Mouse (Mus musculus) C2C12 (cell line): ENCODE data around the gene Wwox. TPM values are rescaled to one million over a fixed set of nuclear protein-coding genes. Genes with fewer than 3 reads are reported as not detected.

ENCODE experiments used
- H3K27me3 ChIP-seq: one replicate; pipeline ENCODE4 v1.6.1; 2011; ENCODE audit not compliant: control insufficient read depth, insufficient read depth, insufficient read length
- H3K36me3 ChIP-seq: one replicate; pipeline ENCODE4 v1.6.1; 2011; ENCODE audit not compliant: control insufficient read depth, insufficient read depth
- H3K4me3 ChIP-seq: one replicate; pipeline ENCODE4 v1.5.1; 2011; ENCODE audit warnings: mild to moderate bottlenecking, control low read depth; ENCODE audit not compliant: poor library complexity, insufficient read depth, severe bottlenecking
- H3K79me2 ChIP-seq: one replicate; pipeline ENCODE4 v1.6.1; 2011; ENCODE audit not compliant: control insufficient read depth, insufficient read depth
- H3K79me3 ChIP-seq: one replicate; pipeline ENCODE4 v1.6.1; 2011; ENCODE audit warnings: low read depth, control low read depth
- H3ac ChIP-seq: one replicate; pipeline ENCODE3; 2011; ENCODE audit warnings: low read depth; ENCODE audit not compliant: control insufficient read depth, insufficient read length
- CEBPB ChIP-seq: IDR thresholded peaks from one replicate; pipeline ENCODE4 v1.6.1; 2011; ENCODE audit warnings: low read depth, mild to moderate bottlenecking, control low read depth, moderate library complexity
- CTCF ChIP-seq: IDR thresholded peaks from one replicate; pipeline ENCODE4 v1.5.1; 2011; ENCODE audit not compliant: control insufficient read depth, insufficient read depth, insufficient read length
- FOSL1 ChIP-seq: IDR thresholded peaks from one replicate; pipeline ENCODE4 v1.8.0; 2011; ENCODE audit warnings: mild to moderate bottlenecking, low read length; ENCODE audit not compliant: poor library complexity, insufficient read depth, severe bottlenecking
- MAX ChIP-seq: IDR thresholded peaks from one replicate; pipeline ENCODE4 v1.6.1; 2011; ENCODE audit warnings: mild to moderate bottlenecking, control low read depth
- MYOD1 ChIP-seq: IDR thresholded peaks from one replicate; pipeline ENCODE4 v1.6.1; 2011; ENCODE audit warnings: low read depth; ENCODE audit not compliant: control insufficient read depth, insufficient read length
- MYOG ChIP-seq: IDR thresholded peaks from one replicate; pipeline ENCODE4 v1.6.1; 2011; ENCODE audit not compliant: control insufficient read depth, insufficient read length; ENCODE audit errors: extremely low read depth
- USF1 ChIP-seq: IDR thresholded peaks from one replicate; pipeline ENCODE4 v1.6.1; 2011; ENCODE audit warnings: low read depth, mild to moderate bottlenecking, control low read depth, moderate library complexity
- polyA plus RNA-seq: library from polyadenylated mRNA; unstranded; fragments of >200 nt; fragmentation: generic; extraction: Trizol; gene quantifications from one replicate; pipeline ENCODE4 v1.2.1, GENCODE M21; 2012; ENCODE audit warnings: missing spikeins

The Wwox gene
- polyA plus RNA-seq, 1 experiment, result 3.7 TPM

DNA sequence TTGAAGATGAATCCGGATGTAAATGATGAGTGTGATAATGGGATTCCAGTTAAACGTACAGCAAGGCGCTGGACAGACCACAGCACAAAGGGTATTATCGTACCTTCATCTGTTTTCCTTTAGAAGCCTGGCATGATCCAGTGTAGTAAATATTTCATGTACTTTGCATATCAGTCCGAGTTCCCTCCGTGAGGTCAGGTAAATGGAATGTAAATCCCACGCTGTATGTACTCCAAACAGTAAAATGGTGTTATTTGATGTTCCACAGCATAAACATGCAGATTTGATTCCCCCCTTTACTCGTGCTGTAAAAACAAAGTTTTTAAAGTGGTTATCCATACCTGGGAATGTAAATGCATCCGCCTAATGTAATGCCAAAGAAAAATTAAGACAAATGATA is 202.4 kb downstream of the Wwox start:
- Histone ChIP-seq H3K4me3 (no peak overlapping the region), H3ac (no peak overlapping the region), H3K36me3 (no peaks in the 10 kb centered on the region), H3K79me2 (no peaks in the 10 kb centered on the region), H3K79me3 (no peaks in the 10 kb centered on the region), H3K27me3 (no peaks in the 10 kb centered on the region)
- TF ChIP-seq CTCF, result no peak
- no peak for TF ChIP-seq USF1
- no peak for TF ChIP-seq MYOD1
- TF ChIP-seq CEBPB, result no peak
- no peak for TF ChIP-seq FOSL1
- no peak for TF ChIP-seq MAX
- TF ChIP-seq MYOG, result no peak

DNA sequence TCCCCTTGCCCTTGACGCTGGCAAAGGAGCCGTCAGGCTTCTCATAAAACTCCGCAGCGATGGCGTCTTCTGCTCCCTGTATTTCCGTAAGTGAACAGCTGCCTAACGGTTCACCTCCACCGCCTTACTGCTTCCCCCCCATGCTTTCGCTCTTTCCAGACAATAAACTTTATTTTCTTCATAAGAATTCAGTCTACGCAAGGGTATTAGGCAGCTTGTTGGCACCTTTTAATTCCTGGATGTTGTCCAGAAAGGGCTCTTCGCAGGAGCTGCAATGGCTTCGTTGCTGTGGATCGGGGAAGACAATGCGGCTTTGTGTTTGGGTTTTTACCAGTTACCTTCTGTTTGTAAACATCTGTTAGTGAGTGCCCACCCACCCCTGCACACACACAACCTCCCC is 211.3 kb downstream of the Wwox start:
- Histone ChIP-seq H3K36me3 (no peaks in the 10 kb centered on the region), H3K79me3 (no peaks in the 10 kb centered on the region), H3ac (no peak overlapping the region), H3K4me3 (no peak overlapping the region), H3K79me2 (no peaks in the 10 kb centered on the region), H3K27me3 (no peaks in the 10 kb centered on the region)
- no peak for TF ChIP-seq MAX
- TF ChIP-seq CEBPB, result no peak
- TF ChIP-seq FOSL1, result no peak
- TF ChIP-seq MYOG, result no peak
- TF ChIP-seq USF1, result no peak
- TF ChIP-seq CTCF, result no peak
- TF ChIP-seq MYOD1, result no peak

DNA sequence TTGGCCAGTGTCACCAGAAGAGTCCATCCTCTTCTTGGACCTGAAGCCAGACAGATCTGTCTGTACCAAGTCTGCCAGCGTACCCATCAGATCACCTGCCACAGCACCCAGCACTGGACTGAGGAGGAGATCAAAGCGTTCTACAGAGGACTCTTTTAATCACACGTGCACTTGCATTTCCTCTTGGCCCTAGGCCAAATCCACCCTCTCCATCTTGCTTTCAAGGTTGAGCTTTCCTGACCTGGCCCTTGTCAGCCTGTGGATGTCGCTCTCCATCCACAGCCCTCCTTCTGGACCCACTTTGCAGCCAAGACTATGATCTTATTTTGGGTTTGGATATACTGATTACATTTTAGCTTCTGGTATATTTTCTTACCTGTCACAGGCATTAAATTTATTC is 218.3 kb downstream of the Wwox start:
- H3K36me3 ChIP-seq, result no peaks in the 10 kb centered on the region
- H3K27me3 ChIP-seq, result no peaks in the 10 kb centered on the region
- H3K4me3 ChIP-seq, result no peak overlapping the region
- no peak for TF ChIP-seq FOSL1
- no peak for TF ChIP-seq MAX
- TF ChIP-seq USF1, result no peak
- no peak for TF ChIP-seq MYOD1
- no peak for TF ChIP-seq CTCF
- no peak for TF ChIP-seq CEBPB
- no peak for TF ChIP-seq MYOG
- no peaks in the 10 kb centered on the region for H3K79me3 ChIP-seq
- H3ac ChIP-seq, result no peak overlapping the region
- H3K79me2 ChIP-seq, result no peaks in the 10 kb centered on the region

DNA sequence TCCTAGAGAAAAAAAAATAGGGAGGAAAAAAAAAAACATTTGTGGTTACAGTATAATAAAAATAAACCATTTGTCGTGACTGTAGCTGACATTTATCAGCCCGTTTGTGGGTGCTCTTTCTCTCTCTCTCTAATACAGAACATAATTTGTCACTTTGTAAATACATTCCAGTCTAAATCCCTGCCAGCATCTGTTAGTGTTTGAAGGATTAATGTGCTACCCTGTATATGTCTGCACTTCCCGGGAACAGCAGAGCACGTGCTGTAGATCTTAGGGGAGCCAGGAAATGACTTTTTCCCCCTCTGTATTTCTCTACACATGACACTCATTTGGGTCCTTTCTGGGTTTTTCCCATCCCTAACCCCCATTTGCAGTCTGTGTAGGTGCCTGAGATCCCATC is 219.0 kb downstream of the Wwox start:
- Histone ChIP-seq H3ac (no peak overlapping the region), H3K79me3 (no peaks in the 10 kb centered on the region), H3K36me3 (no peaks in the 10 kb centered on the region), H3K27me3 (no peaks in the 10 kb centered on the region), H3K79me2 (no peaks in the 10 kb centered on the region), H3K4me3 (no peak overlapping the region)
- TF ChIP-seq USF1 (peak; percentile 60), MAX (no peak)

DNA sequence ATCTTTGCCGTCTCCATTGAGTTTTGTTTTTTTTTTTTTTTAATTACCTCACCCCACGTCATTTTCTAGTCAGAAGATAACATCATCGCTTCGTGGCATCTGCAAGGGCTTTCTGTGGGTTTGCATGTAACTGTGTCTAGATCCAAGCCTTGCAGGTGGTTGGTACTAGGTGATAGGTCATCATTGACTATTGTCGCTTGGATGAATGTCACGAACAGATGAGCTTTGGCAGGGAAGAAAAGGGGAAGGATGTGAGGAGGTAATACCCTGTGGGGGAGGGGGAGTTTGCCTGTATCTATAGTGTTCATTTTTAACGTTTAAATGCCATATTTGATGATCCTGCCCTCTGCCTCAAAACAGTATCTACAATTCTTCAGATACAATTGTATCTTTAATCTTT is 223.6 kb downstream of the Wwox start:
- no peak overlapping the region for H3ac ChIP-seq
- no peaks in the 10 kb centered on the region for H3K36me3 ChIP-seq
- H3K79me3 ChIP-seq, result no peaks in the 10 kb centered on the region
- H3K4me3 ChIP-seq, result no peak overlapping the region
- no peaks in the 10 kb centered on the region for H3K79me2 ChIP-seq
- TF ChIP-seq MYOG, result no peak
- TF ChIP-seq MYOD1, result no peak
- no peak for TF ChIP-seq CEBPB
- TF ChIP-seq FOSL1, result no peak
- TF ChIP-seq USF1, result no peak
- TF ChIP-seq CTCF, result no peak
- no peak for TF ChIP-seq MAX
- no peaks in the 10 kb centered on the region for H3K27me3 ChIP-seq

DNA sequence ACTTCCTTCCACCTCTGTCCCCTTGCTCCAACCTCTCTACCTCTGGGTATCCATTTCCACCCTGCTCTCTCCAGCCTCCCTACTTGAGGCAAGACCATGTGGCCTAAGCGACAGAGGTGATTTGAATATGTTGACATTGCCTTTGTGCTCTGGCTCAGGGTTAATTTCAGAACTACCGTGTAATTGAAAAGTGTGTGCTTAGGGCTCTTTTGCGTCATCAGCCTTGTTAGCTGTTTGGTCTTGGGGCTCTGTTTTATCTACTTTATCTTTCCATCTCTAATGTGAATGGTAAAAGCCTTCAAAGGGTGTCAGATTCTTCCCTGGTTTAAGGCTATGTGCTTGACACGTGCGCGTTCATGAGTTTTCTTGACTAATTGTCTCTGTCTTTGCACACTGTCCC is 226.1 kb downstream of the Wwox start:
- no peak overlapping the region for H3K4me3 ChIP-seq
- TF ChIP-seq MAX, result no peak

More for the DNA sequence above, 226.1 kb downstream of the Wwox start:
- Histone ChIP-seq H3K79me2 (no peaks in the 10 kb centered on the region), H3K79me3 (no peaks in the 10 kb centered on the region), H3K36me3 (no peaks in the 10 kb centered on the region), H3K27me3 (no peaks in the 10 kb centered on the region), H3ac (no peak overlapping the region)
